Mouse (Mus musculus): Measurements from ENCODE around the gene Fank1.
A peak's percentile ranks its signal among the peaks of the same experiment; 100 is the strongest.

DNA sequence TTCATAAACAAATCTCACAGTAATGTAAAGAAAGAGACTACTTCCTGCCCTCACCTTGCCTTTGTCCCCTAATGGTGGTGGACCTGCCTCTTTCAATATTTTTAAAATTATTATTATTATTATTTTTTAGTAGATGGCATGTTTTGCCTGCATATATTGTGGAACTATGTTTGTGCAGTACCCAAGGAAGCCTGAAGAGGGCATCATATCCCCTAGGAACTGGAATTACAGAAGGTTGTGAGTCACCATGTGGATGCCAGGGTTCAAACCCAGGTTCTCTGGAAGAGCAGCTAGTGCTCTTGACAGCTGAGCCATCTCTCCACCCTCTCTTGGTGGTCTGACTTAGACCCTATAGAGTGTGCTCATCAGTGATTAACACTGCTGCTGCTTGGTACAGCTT is 74.1 kb downstream of the Fank1 start:
- TF ChIP-seq POLR2A (IDR thresholded peaks at IDR 0.05; ENCODE audit: low read depth, low read length) (no peak), CTCF (conservative IDR thresholded peaks at IDR 0.05 in 1 of 2, IDR thresholded peaks at IDR 0.05 in 1 of 2; ENCODE audit: low read depth in 2 of 2, low read length in 2 of 2) (peak; percentile 30 to 36; a peak in 3 of 4 replicates), JUN (IDR thresholded peaks at IDR 0.05; ENCODE audit: insufficient read depth, low read depth, low read length) (no peak), E2F4 (IDR thresholded peaks at IDR 0.05; ENCODE audit: insufficient replicate concordance, low read depth, low read length) (no peak), EP300 (IDR thresholded peaks at IDR 0.05; ENCODE audit: low read length) (no peak), MAZ (IDR thresholded peaks at IDR 0.05; ENCODE audit: low read depth, low read length) (no peak), CHD1 (IDR thresholded peaks at IDR 0.05; ENCODE audit: low read depth, low read length) (no peak), USF2 (conservative IDR thresholded peaks at IDR 0.05; ENCODE audit: low read depth, low read length) (no peak), BHLHE40 (IDR thresholded peaks at IDR 0.05; ENCODE audit: low read depth, low read length) (no peak), SIN3A (IDR thresholded peaks at IDR 0.05; ENCODE audit: low read length) (no peak), POLR2AphosphoS2 (IDR thresholded peaks at IDR 0.05; ENCODE audit: low read depth, low read length) (no peak), MAX (IDR thresholded peaks at IDR 0.05; ENCODE audit: low read length) (no peak), ZKSCAN1 (IDR thresholded peaks at IDR 0.05; ENCODE audit: borderline replicate concordance, low read depth, low read length) (no peak)

All from CH12.LX (cell line).